Mouse (Mus musculus) liver, postnatal 0 days (tissue): ENCODE measurements around the gene Smad1. TPM values are rescaled to one million over a fixed set of nuclear protein-coding genes. Genes with fewer than 3 reads are reported as not detected.

Experiments used
- ATAC-seq: fragments of 200-750 bp; cut with Nextera tagmentation; 2 replicates; pipeline ENCODE4 v1.8.0; 2017; ENCODE audit warnings: mild to moderate bottlenecking, moderate library complexity
- DNase-seq: peaks from one replicate; pipeline ENCODE4 v3.0.0-alpha.2; 2016
- H3K27ac ChIP-seq: fragments of 300-500 bp; sonication (generic); 2 replicates; pipeline ENCODE4 v1.5.1; 2014; ENCODE audit warnings: antibody characterized with exemption, moderate library complexity, mild to moderate bottlenecking, low read depth
- H3K27me3 ChIP-seq: fragments of 300-500 bp; sonication (generic); 2 replicates; pipeline ENCODE4 v1.6.1; 2014; ENCODE audit warnings: low read length, control low read depth, mixed read lengths; ENCODE audit not compliant: insufficient read depth
- H3K36me3 ChIP-seq: fragments of 300-500 bp; sonication (generic); replicated peaks from 2 replicates; pipeline ENCODE4 v1.6.1; 2014; ENCODE audit warnings: mild to moderate bottlenecking, control low read depth, low read length, moderate library complexity, mixed read lengths; ENCODE audit not compliant: insufficient read depth
- H3K4me1 ChIP-seq: fragments of 300-500 bp; sonication (generic); 2 replicates; pipeline ENCODE4 v1.6.1; 2014; ENCODE audit warnings: antibody characterized with exemption, mild to moderate bottlenecking, control low read depth; ENCODE audit not compliant: insufficient read depth
- H3K4me2 ChIP-seq: fragments of 300-500 bp; sonication (generic); 2 replicates; pipeline ENCODE4 v1.6.1; 2014; ENCODE audit warnings: low read depth, mild to moderate bottlenecking, low read length, moderate library complexity, mixed read lengths
- H3K4me3 ChIP-seq: fragments of 300-500 bp; sonication (generic); 2 replicates; pipeline ENCODE4 v1.5.1; 2014; ENCODE audit warnings: low read depth, low read length
- H3K9ac ChIP-seq: fragments of 300-500 bp; sonication (generic); replicated peaks from 2 replicates; pipeline ENCODE4 v1.6.1; 2014; ENCODE audit warnings: mild to moderate bottlenecking, moderate library complexity
- H3K9me3 ChIP-seq: fragments of 300-500 bp; sonication (generic); 2 replicates; pipeline ENCODE4 v1.6.1; 2016; ENCODE audit warnings: mild to moderate bottlenecking, control low read depth, low read length, mixed read lengths
- CTCF ChIP-seq: sonication (generic); IDR thresholded peaks from 2 replicates; pipeline ENCODE4 v1.5.1; 2016; ENCODE audit warnings: antibody characterized with exemption, low read depth
- EP300 ChIP-seq: IDR thresholded peaks from 2 replicates; pipeline ENCODE4 v1.6.1; 2016; ENCODE audit warnings: antibody characterized with exemption, low read depth, mild to moderate bottlenecking
- WGBS: fragments of 180-500 bp; shearing (Covaris S2); extraction: QIAGEN DNeasy Blood & Tissue Kit; methylation state at CpG from one replicate; pipeline ENCODE4 v1.1.7; 2014; ENCODE audit not compliant: insufficient replicate concordance; 5-methylcytosine and 5-hydroxymethylcytosine counted together
- polyA plus RNA-seq: library from polyadenylated mRNA; unstranded; fragments of >200 nt; fragmentation: Nextera tagmentation; extraction: Ambion mirVana; gene quantifications from 2 replicates; pipeline ENCODE4 v1.2.1, GENCODE M21; 2015

Smad1 gene
- polyA plus RNA-seq, 1 experiment from 2014 or later, result 8.0 TPM

GRCm38 (mm10) chr8:79292712-79293264 lies 106.5 kb downstream of the Smad1 start:
- no peak for ATAC-seq

DNA sequence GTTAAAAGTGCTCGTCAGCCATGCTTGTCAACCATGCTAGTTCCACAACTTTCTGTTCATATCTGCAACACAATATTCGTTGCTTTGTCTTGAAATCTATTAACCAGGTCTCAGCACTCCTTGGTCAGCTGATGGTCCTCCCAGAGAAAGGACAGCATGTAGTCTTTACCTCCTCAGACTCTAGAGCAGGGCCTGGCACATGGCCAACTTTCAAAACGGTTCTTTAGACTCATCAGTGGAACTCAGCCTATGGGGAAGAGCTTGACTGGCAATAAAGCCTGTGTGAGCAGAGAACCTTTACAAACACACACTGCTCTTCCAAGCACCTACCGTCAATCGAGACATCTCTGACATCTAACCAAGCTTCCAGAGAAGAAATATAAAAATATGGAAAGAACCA lies 109.7 kb downstream of the Smad1 start:
- no peak for TF ChIP-seq EP300
- TF ChIP-seq CTCF, result no peak
- peaks cover 11% of the 10 kb centered on the region; the same call in 1 of the 2 replicates for H3K4me1 ChIP-seq
- 66% methylated on average over 5 of the region's 5 CpGs for WGBS
- no peak overlapping the region for H3K4me2 ChIP-seq
- no peaks in the 10 kb centered on the region for H3K36me3 ChIP-seq
- no peaks in the 10 kb centered on the region for H3K27me3 ChIP-seq
- no peak overlapping the region for H3K9ac ChIP-seq
- DNase-seq (peak; percentile 27), ATAC-seq (no peak)
- H3K9me3 ChIP-seq, result no peaks in the 10 kb centered on the region
- H3K4me3 ChIP-seq, result no peak overlapping the region
- H3K27ac ChIP-seq, result no peak overlapping the region

More at GRCm38 (mm10) chr8:79292712-79293264, 106.5 kb downstream of the Smad1 start:
- H3K9ac ChIP-seq, result no peak overlapping the region
- WGBS, result 45% methylated on average over 3 of the region's 3 CpGs
- H3K4me1 ChIP-seq, result peaks cover 17% of the 10 kb centered on the region; the same call in 1 of the 2 replicates
- H3K9me3 ChIP-seq, result no peaks in the 10 kb centered on the region
- peak overlapping the region; percentile 7; the same call in 1 of the 2 replicates for H3K4me2 ChIP-seq
- no peaks in the 10 kb centered on the region for H3K36me3 ChIP-seq
- no peak overlapping the region for H3K27ac ChIP-seq
- no peak for TF ChIP-seq EP300
- no peak for TF ChIP-seq CTCF
- DNase-seq, result no peak
- H3K27me3 ChIP-seq, result no peaks in the 10 kb centered on the region
- H3K4me3 ChIP-seq, result no peak overlapping the region

GRCm38 (mm10) chr8:79288681-79289080 lies 110.6 kb downstream of the Smad1 start:
- DNase-seq (no peak), ATAC-seq (no peak)
- Histone ChIP-seq H3K4me2 (no peak overlapping the region), H3K36me3 (no peaks in the 10 kb centered on the region), H3K27ac (no peak overlapping the region), H3K4me3 (no peak overlapping the region), H3K27me3 (no peaks in the 10 kb centered on the region), H3K9me3 (no peaks in the 10 kb centered on the region), H3K4me1 (peaks cover 9% of the 10 kb centered on the region; the same call in 1 of the 2 replicates), H3K9ac (no peak overlapping the region)
- 50% methylated on average over 2 of the region's 2 CpGs for WGBS
- no peak for TF ChIP-seq EP300
- no peak for TF ChIP-seq CTCF

Other genes with a start within 250 kb of the Smad1 start
- gene 1700011L22Rik, start 150.9 kb downstream of the Smad1 start, polyA plus RNA-seq, result not detected in 2 replicates
- 6.3 and 7.2 TPM in 2 replicates for gene Mmaa, start 104.6 kb downstream of the Smad1 start, polyA plus RNA-seq
- gene Otud4, start 240.1 kb upstream of the Smad1 start, polyA plus RNA-seq, result 5.1 and 5.3 TPM in 2 replicates